Mouse (Mus musculus) lung, adult 18-20 months (tissue): ENCODE results near the gene Palld.
A peak's percentile ranks its signal among the peaks of the same experiment; 100 is the strongest.

Source experiments
- DNase-seq, 2 experiments: peaks; one replicate each; pipeline ENCODE4 v3.0.0; 2022; ENCODE audit warnings: mixed read lengths in 2 of 2

Palld gene

DNA sequence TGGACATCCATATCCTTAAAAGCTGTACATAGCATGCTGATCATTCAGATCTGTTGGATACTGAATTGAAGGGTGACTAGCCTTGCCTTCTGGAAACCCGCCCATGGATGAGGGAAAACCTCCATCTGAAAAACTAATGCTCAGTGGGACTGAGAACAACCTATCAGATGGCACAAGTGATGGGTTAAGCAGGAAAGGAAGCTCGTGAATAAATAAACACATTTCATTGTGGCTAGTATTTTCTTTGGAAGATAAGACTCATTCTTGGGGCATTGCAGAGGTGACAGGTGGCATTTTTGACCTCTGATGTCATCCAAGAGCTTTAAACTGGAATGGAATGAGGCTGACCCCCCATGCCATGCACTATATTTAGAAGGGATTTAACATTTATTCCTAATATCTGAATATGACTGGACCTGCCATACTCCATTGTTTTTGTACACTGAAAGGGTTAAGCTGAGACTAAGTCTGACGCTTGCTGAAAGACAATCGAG is 128.8 kb downstream of the Palld start:
- no peak for DNase-seq

- DNase-seq, result no peak
Observed at GRCm38 (mm10) chr8:61771328-61771727, 131.2 kb downstream of the Palld start.

DNA sequence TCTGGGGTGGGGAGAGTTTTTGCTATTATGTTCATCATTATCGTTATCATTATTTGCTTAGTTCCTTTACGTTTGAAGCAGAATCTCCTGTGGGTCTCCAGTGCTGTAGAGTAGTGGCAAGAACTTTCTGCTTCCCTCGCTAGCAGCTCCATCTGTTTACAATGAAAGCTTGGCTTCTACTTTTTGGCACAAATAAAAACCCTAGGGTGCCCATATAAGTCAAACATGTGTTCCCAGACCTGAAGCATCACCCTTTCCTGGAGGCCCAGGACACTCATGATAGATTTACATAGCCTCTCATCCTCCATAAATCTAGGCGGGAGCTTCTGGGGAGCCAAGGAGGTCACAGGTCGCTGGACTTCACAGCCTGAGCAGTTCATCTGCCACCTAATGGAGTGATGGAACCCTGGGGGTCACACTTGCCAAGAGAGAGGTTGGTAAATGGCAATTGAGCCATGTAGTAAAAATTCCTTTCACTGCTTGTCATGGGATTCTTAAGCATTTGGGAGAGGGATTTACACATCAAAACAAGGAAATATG is 133.1 kb downstream of the Palld start:
- no peak for DNase-seq

DNA sequence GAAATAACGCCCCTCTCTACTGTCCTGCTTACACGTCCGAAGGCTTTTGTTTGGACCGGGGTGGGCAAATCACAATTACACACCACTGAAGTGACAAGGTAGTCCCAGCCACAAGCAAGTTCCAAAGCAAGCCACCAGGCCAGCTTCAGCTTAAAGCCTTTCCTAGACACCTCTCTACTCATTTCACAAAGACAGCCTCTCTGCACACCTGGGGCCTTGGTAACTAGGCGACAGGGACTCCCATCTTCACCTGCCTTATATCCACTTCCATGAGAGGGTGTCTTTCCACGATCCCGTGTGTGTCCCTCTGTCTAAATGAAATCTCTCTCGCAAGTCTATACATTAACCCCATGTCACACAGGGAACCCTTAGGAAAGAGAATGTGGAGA is 142.3 kb downstream of the Palld start:
- no peak for DNase-seq

GRCm38 (mm10) chr8:61759327-61760189 is 142.9 kb downstream of the Palld start:
- peak in 1 of 2 experiments; percentile 2 for DNase-seq

GRCm38 (mm10) chr8:61758686-61759326 is 143.7 kb downstream of the Palld start:
- DNase-seq, result no peak

DNA sequence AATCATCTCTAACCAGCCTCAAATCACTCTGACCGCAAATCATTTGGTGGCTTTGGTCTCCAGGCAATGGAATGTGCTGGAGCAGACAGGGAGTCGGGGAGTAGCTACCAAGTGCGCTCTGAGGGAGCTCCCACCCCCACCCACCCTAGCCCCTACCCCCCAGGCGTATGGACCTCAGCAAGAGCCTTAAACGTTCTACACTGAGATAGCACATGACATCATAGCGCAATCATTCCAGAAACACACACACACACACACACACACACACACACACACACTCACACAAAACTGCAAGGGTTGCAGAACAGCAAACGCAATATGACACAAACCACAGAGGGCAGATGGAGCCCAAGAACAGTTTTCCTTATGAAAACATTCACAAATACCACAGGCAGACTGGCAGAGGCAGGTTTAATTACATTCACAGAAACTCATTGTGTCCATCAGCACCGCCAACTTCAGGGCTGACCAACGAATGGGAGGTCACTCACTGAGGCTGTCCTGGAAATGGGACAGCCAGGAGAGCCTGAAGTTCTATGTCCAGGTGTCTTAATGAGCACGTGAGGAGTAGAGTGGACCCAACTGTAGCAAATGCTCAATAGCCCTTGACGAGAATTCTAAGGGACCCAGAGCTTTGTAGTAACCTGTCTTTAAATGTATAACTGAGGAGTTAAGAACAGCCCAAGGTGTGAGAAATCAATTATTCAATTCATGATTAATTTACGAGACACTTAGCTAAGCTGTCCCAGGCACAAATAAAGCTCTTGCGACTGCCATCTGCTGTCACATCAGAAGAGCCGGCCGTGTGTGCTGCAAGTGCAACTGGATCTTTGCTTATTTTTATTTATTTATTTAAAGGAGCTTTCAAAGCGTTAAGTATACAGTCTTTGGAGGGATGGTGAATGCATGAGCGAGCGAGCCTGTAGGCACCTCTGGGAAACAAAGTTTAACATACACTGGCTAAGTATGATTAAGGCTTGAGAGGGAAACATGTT is 145.2 kb downstream of the Palld start:
- DNase-seq, result no peak

GRCm38 (mm10) chr8:61755186-61755585 is 147.3 kb downstream of the Palld start:
- DNase-seq, result no peak

GRCm38 (mm10) chr8:61747070-61747469 is 155.4 kb downstream of the Palld start:
- no peak for DNase-seq

GRCm38 (mm10) chr8:61745181-61745980 is 157.1 kb downstream of the Palld start:
- no peak for DNase-seq

- no peak for DNase-seq
Observed at GRCm38 (mm10) chr8:61743764-61744562, 158.5 kb downstream of the Palld start.

GRCm38 (mm10) chr8:61737465-61737864 is 165.0 kb downstream of the Palld start:
- no peak for DNase-seq

DNA sequence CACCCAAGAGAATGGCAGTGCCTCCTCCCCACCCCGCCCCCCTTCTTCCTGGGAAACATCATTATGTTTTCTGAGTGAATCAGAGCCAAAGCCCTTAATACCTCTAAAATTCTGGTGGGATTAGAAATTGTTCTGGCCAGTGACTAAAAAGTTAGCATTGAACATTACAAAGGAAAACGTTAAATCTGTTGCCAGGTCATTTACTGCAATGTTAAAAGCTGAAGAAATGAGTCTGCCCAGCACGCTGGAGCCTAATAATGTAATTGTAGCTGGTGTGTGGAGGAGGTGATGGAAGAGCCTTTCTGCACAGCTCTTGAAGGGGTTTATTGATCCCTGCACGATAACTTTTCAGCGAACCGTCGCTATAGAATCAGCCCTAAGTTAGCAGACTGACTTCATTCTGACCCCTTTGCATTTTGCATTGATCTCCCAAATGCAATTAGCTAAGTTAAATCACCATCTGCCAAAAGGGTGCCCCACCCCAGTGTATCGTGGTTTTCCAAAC is 165.7 kb downstream of the Palld start:
- DNase-seq, result no peak

DNA sequence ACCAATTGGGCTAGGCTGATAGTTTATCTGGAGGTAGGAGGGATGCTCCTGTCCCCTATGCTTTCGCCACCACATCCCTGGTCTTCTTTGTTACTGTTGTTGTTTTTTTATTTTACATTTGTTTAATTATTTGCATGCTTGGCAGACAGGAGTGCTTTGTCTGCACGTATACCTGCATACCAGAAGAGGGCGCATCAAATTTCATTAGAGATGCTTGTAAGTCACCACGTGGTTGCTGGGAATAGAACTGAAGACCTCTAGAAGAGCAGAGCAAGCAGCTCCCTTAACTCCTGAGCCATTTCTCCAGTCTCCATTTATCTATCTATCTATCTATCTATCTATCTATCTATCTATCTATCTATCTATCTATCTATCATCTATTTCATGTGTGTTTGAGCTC is 166.4 kb downstream of the Palld start:
- DNase-seq, result no peak

GRCm38 (mm10) chr8:61734164-61734563 is 168.3 kb downstream of the Palld start:
- DNase-seq, result no peak

GRCm38 (mm10) chr8:61732184-61732583 is 170.3 kb downstream of the Palld start:
- DNase-seq, result no peak

GRCm38 (mm10) chr8:61731306-61732088 is 171.0 kb downstream of the Palld start:
- DNase-seq, result no peak

GRCm38 (mm10) chr8:61730669-61731068 is 171.8 kb downstream of the Palld start:
- DNase-seq, result no peak

DNA sequence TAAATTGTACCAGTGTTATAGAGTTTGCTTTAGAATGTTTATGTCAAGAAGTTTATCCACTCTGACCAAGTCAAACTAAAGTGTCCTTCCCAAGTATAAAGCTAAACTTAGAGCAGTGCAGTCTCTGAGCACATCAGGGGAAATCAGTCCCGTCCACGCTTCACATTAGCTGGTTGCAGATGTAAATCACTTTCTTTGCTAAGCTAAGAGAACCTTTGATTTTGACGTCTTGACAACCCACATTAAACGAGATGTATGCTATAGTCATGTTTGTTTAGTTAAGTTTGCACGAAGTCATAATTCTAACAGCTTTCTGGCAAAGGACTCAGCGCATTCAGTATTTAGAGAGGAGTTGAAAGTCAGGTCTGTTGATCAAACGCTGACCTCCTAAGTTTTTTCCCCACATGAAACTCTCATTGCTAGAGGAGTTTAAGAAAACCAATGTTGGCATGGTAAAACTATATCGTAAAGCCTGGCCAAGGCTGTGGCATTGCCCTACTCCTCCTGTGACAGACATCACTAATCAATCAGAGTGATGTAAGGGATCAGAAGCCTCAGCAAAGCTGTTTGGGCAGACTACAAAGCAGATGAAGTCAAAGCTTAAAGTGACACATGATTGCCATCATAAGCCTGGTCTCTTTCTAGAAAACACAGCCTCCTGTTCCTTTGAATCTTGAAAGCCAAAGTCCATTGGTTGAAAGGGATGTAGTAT is 177.0 kb downstream of the Palld start:
- no peak for DNase-seq
